Mouse (Mus musculus): Measurements from ENCODE around the gene Fndc3b. TPM values are rescaled to one million over a fixed set of nuclear protein-coding genes. Genes with fewer than 3 reads are reported as not detected.
A peak's percentile ranks its signal among the peaks of the same experiment; 100 is the strongest.

Fndc3b gene
- polyA plus RNA-seq, 1 experiment from 2014 or later: 14.6 TPM

DNA sequence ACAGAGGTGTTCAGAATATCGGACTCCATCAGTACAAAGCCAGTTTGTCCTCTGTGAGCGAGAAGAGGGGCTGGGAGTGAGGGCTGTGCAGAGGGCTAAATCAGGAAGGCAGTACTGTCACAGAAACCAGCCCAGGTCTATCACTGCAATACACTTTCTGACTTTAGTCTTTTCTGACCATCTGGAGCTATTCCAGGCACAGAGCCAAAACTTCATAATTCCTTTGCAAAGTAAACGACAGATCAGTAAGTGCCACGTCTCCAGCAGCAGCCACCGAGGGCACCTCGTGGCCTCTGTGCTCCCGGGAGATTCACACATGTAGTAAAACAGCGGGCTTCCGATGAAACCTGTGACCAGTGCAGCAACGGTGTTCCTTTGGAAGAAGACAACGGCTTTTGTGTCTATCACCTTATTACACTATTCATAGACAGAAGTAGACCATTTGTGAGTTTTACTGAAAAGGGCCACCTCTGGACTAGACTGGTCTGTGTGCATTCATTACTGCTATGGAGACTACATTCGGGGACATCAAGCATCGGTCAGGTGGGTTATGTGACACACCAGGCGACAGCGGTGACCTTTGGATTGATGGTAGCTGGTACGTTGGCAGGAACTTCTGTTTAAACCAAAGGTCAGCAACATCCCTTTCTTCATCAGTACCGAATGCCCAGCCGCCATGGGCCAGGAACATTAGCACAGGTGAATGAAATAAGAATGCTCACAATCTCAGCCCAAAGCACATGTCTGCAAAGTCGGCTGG is 24.2 kb downstream of the Fndc3b start:
- Histone ChIP-seq H3K4me3 (no peak overlapping the region), H3K9ac (replicated peaks) (no peak overlapping the region), H3K4me2 (replicated peaks) (no peak overlapping the region), H3K36me3 (no peaks in the 10 kb centered on the region), H3K27ac (replicated peaks) (no peak overlapping the region), H3K4me1 (no peaks in the 10 kb centered on the region), H3K27me3 (no peaks in the 10 kb centered on the region), H3K9me3 (no peaks in the 10 kb centered on the region)
- 87% methylated on average over 19 of the region's 19 CpGs for WGBS
- no peak for ATAC-seq (ENCODE audit: low FRiP score, low read depth)

DNA sequence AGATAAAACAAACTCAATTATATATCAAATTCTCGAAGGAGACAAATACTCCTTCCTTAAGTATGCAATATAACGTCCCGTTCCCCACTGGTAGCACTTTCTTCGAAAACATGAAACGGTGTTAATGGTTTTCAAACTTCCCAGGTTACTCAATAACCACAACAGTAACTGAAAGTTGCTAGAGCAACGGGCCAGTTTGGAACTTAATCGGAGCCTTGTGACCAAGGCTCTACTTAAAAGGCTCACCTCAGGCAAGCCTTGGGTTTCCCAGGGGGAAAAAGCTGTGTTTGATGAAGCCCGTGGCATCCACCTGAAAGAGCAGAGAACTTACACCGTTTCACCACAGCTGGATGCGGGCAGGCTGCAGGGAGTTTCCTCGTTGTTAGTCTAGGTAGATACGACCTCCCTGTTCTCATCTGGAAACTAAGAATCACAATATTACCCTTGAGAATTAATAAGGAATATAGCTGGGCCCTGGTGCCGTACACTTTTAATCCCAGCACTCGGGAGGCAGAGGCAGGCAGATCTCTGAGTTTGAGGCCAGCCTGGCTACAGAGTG is 25.4 kb downstream of the Fndc3b start:
- Histone ChIP-seq H3K9me3 (no peaks in the 10 kb centered on the region), H3K9ac (replicated peaks) (no peak overlapping the region), H3K4me1 (no peaks in the 10 kb centered on the region), H3K27me3 (no peaks in the 10 kb centered on the region), H3K36me3 (no peaks in the 10 kb centered on the region), H3K27ac (replicated peaks) (no peak overlapping the region), H3K4me2 (replicated peaks) (no peak overlapping the region), H3K4me3 (no peak overlapping the region)
- 89% methylated on average over 14 of the region's 14 CpGs for WGBS
- ATAC-seq (ENCODE audit: low FRiP score, low read depth): no peak

DNA sequence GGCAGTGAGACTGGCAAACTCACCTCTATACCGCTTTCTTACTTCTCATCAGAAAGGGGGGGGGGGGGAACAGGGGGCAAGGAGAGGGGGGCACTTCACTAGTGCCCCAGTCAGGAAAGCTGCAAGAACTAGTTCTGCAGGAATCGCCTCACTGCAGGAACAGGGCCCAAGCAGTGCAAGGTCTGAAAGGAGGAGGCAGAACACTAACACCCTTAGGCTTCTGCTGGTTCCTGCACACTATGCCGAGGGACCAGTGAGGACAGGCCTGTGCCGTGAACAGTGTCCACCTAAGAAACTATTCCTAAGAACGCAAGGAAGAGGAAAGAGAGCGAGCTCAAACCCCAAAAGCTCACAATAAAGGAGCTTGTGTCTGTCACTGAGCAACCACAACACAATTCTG is 26.0 kb downstream of the Fndc3b start:
- H3K27me3 ChIP-seq: no peaks in the 10 kb centered on the region
- no peak overlapping the region for H3K9ac ChIP-seq (replicated peaks)
- H3K27ac ChIP-seq (replicated peaks): no peak overlapping the region
- H3K4me1 ChIP-seq: no peaks in the 10 kb centered on the region
- H3K4me3 ChIP-seq: no peak overlapping the region
- WGBS: 81% methylated on average over 6 of the region's 6 CpGs
- H3K36me3 ChIP-seq: no peaks in the 10 kb centered on the region
- H3K9me3 ChIP-seq: no peaks in the 10 kb centered on the region
- no peak overlapping the region for H3K4me2 ChIP-seq (replicated peaks)
- ATAC-seq (ENCODE audit: low FRiP score, low read depth): no peak

DNA sequence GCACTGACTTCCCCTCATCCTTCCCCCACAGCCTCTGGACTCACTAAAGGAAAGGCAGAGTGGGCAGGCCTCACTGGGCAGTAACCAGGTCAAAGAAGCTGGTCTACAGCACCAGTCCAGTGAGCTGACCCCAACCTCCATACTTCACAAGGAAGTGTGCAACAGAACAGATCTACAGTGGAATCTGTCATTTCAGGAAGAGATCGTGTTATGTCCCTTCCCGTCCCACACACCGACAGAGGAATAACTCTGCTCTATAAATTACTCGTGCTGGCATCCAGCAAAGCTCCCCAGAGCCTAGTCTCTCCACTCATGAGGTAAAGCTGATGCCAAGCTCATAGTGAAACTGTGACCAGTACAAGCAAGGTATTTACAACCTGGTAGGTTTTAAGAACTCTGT is 27.7 kb downstream of the Fndc3b start:
- H3K4me1 ChIP-seq: no peaks in the 10 kb centered on the region
- H3K27me3 ChIP-seq: no peaks in the 10 kb centered on the region
- no peak overlapping the region for H3K9ac ChIP-seq (replicated peaks)
- no peaks in the 10 kb centered on the region for H3K36me3 ChIP-seq
- H3K4me3 ChIP-seq: no peak overlapping the region
- no peak overlapping the region for H3K27ac ChIP-seq (replicated peaks)
- H3K4me2 ChIP-seq (replicated peaks): no peak overlapping the region
- no peak for ATAC-seq (ENCODE audit: low FRiP score, low read depth)
- 90% methylated on average over 4 of the region's 4 CpGs for WGBS
- H3K9me3 ChIP-seq: no peaks in the 10 kb centered on the region

DNA sequence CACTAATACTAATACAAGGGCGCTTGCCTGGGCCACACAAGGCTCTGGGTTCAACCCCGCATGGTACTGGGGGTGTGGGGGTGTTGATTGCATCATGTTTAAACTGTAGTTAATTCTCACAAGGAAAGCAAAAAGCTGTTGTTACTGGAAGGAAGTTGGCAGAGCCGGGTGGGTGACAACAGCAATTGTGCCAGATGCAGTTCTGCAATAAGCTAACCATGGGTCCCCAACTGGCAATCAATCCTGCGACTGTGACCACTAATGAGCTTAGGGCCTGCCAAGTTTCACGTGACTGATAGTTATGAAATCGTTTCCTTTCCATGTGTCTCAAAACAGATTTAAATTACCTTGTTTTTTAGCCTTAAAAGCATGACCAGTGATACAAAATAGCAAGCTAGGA is 33.5 kb downstream of the Fndc3b start:
- no peak for ATAC-seq (ENCODE audit: low FRiP score, low read depth)
- Histone ChIP-seq H3K27me3 (no peaks in the 10 kb centered on the region), H3K4me2 (replicated peaks) (no peak overlapping the region), H3K9ac (replicated peaks) (no peak overlapping the region), H3K27ac (replicated peaks) (no peak overlapping the region), H3K4me3 (no peak overlapping the region), H3K4me1 (peaks cover 2% of the 10 kb centered on the region; the same call in 1 of the 2 replicates), H3K36me3 (no peaks in the 10 kb centered on the region), H3K9me3 (no peaks in the 10 kb centered on the region)
- WGBS: 80% methylated on average over 6 of the region's 6 CpGs

DNA sequence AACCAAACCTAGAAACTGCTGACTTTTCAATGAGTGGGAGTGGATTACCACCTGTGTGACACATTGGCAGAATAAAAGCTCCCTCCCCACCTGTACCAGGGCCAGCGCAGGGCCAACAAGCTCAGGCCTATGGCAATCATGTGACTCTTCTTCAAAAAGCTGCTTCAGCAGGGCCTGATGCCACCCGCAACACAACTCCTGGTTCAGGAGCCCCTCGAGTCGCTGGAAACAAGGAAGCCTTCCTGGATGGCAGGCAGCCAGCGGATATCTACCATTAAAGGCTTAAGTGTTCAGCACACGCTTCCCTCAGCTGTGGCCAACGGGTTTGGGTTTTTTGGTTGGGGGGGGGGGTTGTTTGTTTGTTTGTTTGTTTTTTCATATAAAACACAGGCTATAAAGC is 37.4 kb downstream of the Fndc3b start:
- H3K27me3 ChIP-seq: no peaks in the 10 kb centered on the region
- no peak overlapping the region for H3K4me3 ChIP-seq
- no peak for ATAC-seq (ENCODE audit: low FRiP score, low read depth)
- no peaks in the 10 kb centered on the region for H3K36me3 ChIP-seq
- 90% methylated on average over 7 of the region's 7 CpGs for WGBS
- no peaks in the 10 kb centered on the region for H3K9me3 ChIP-seq
- no peak overlapping the region for H3K4me2 ChIP-seq (replicated peaks)
- H3K27ac ChIP-seq (replicated peaks): no peak overlapping the region
- H3K9ac ChIP-seq (replicated peaks): no peak overlapping the region
- peaks cover 8% of the 10 kb centered on the region; the same call in 1 of the 2 replicates for H3K4me1 ChIP-seq

DNA sequence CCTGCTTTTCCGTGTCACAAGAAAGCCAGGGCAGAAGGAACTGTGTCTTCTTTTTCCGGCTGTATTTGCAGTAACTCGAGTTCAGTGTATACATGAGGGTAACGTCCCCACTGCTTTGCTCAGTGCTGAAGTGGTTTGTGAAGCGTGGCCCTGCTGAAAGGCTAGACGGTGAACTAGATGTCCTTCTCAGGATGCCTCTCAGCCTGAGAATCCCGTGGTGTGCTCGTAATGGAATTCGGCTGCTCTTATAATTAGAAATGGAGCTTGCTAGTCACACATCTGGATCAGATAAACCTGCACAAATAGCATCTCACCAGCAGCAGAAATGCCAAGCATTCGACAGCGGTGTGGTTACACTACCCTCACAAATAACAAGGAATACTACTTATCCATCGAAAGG is 40.7 kb downstream of the Fndc3b start:
- Histone ChIP-seq H3K27ac (replicated peaks) (no peak overlapping the region), H3K36me3 (no peaks in the 10 kb centered on the region), H3K9me3 (no peaks in the 10 kb centered on the region), H3K27me3 (no peaks in the 10 kb centered on the region), H3K9ac (replicated peaks) (no peak overlapping the region), H3K4me1 (peaks cover 8% of the 10 kb centered on the region; the same call in 1 of the 2 replicates), H3K4me2 (replicated peaks) (no peak overlapping the region), H3K4me3 (no peak overlapping the region)
- 76% methylated on average over 12 of the region's 12 CpGs for WGBS
- no peak for ATAC-seq (ENCODE audit: low FRiP score, low read depth)

DNA sequence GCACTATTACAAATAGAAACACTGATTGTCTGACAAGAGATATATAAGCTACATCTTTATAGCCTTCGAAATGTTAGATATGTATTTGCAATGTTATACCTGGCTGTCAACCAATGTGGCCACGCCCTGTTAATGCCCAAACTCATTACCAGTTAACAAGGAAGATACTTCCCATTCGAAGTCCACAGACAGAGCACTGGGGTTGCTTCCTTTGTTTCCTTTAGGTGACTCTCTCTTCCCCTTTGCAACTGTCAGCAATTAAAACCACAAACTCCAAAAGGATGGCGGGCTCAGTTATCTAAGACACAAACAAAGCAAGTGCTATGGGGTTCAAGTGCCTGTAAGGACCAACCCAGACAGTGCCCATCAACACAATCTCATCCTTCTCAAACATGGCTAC is 43.8 kb downstream of the Fndc3b start:
- Histone ChIP-seq H3K27me3 (no peaks in the 10 kb centered on the region), H3K9ac (replicated peaks) (no peak overlapping the region), H3K4me3 (no peak overlapping the region), H3K27ac (replicated peaks) (no peak overlapping the region), H3K4me1 (peaks cover 6% of the 10 kb centered on the region; the same call in 1 of the 2 replicates), H3K9me3 (no peaks in the 10 kb centered on the region), H3K36me3 (no peaks in the 10 kb centered on the region), H3K4me2 (replicated peaks) (no peak overlapping the region)
- no peak for ATAC-seq (ENCODE audit: low FRiP score, low read depth)
- 84% methylated on average over 4 of the region's 4 CpGs for WGBS

DNA sequence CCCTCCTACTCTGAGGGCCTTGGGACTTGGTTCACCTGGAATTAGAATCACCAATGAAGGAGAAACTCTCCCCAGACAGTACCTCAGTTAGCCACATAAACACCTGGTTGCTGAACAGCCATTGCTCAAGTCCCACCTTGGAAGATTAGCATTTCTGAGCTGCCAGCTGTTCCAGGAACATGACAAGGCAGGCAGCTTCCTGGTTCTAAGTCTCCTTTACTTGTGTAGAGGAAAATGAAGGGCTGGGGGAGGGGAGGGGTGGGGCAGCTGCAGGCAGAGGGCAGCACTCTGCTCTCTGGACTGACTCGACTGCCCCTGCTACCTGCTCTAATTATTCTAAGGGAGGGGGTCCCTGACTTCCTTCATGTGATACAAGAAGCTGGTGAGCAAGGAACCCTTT is 45.8 kb downstream of the Fndc3b start:
- H3K9ac ChIP-seq (replicated peaks): no peak overlapping the region
- 17% methylated on average over 1 of the region's 1 CpGs for WGBS
- H3K4me1 ChIP-seq: no peaks in the 10 kb centered on the region
- no peak overlapping the region for H3K4me3 ChIP-seq
- ATAC-seq (ENCODE audit: low FRiP score, low read depth): no peak
- H3K36me3 ChIP-seq: no peaks in the 10 kb centered on the region
- H3K27me3 ChIP-seq: no peaks in the 10 kb centered on the region
- no peaks in the 10 kb centered on the region for H3K9me3 ChIP-seq
- H3K4me2 ChIP-seq (replicated peaks): no peak overlapping the region
- no peak overlapping the region for H3K27ac ChIP-seq (replicated peaks)

DNA sequence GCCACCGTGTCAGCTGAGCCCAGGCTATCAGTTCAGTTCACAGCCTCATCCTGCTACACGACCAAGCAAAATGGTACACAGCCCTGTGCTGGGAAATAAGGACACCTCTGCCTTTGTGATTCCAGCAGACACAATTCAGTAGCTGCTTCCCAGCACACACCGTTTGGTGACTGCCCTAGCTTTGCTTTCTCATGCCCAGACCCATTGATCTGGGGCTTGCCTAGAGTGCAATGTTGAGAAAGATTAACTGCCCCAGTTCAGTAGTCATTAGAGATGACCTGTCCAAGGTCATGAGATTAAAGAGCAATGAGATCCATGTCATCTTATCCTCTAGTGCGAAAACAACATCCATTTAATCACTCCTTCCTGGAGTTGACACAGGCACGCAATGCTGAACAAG is 47.9 kb downstream of the Fndc3b start:
- no peak for ATAC-seq (ENCODE audit: low FRiP score, low read depth)
- 72% methylated on average over 5 of the region's 5 CpGs for WGBS
- no peaks in the 10 kb centered on the region for H3K36me3 ChIP-seq

DNA sequence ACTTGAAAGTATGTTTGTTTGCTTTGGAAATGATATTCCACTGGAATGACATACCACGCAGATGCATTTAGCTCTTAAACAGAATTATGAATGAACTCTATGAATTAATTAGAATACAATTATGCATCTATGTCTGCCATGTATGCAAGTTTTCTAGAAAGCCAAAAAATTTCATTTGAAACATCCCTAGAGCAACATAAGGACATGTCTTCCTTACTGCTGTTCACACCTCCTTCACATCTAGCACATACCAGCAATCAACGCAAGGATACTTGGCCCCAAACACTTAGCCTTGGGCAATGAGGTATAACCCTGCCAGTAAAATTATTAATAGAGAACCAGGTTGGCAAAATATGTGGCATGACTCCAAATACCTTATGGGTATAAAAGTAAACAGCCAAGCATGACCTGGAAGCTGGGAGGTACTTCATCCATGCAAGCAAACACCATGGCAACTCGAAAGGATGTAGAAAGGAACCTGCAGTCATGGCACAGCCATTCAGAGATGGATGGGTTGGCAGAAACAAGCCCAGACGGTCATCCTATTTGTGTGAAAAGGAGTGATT is 52.8 kb downstream of the Fndc3b start:
- ATAC-seq (ENCODE audit: low FRiP score, low read depth): no peak
- H3K9me3 ChIP-seq: no peaks in the 10 kb centered on the region
- H3K27me3 ChIP-seq: no peaks in the 10 kb centered on the region
- H3K4me2 ChIP-seq (replicated peaks): no peak overlapping the region
- H3K4me1 ChIP-seq: peaks cover 5% of the 10 kb centered on the region; the same call in 1 of the 2 replicates
- no peak overlapping the region for H3K27ac ChIP-seq (replicated peaks)
- no peaks in the 10 kb centered on the region for H3K36me3 ChIP-seq
- H3K4me3 ChIP-seq: no peak overlapping the region
- H3K9ac ChIP-seq (replicated peaks): no peak overlapping the region
- 88% methylated on average over 4 of the region's 4 CpGs for WGBS

More for the DNA sequence above, 47.9 kb downstream of the Fndc3b start:
- no peaks in the 10 kb centered on the region for H3K4me1 ChIP-seq
- no peak overlapping the region for H3K9ac ChIP-seq (replicated peaks)
- H3K4me3 ChIP-seq: no peak overlapping the region
- H3K9me3 ChIP-seq: no peaks in the 10 kb centered on the region
- no peak overlapping the region for H3K27ac ChIP-seq (replicated peaks)
- no peaks in the 10 kb centered on the region for H3K27me3 ChIP-seq
- H3K4me2 ChIP-seq (replicated peaks): no peak overlapping the region

DNA sequence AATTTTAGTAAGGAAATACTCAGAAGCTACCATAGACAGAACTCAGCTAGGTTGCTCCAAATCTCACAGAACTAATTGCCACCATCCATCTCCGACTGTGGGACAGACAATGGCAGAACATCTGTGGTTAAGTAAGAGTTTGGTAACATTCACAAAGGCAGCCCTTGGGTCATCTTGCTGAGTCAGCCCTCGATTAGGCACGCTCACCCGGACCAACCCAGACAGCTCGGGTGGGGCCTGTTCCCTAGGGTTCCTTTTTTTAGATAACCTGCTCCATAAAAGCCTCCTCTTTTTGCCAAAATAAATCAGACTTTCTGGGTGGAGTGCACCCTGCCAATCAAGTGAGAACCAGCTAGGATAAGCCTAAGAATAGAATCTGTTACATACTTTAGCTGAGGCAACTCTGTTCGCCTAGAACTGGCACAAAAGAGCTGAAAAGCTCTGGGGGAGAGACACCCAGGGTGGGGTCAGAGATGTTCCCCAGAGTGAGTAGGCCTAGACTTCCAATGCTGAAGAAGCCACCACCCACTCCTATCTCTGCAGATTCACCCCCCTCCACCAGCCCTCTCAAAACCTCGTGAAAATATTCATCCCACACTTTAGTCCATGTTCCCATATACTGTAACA is 54.2 kb downstream of the Fndc3b start:
- Histone ChIP-seq H3K4me2 (replicated peaks) (no peak overlapping the region), H3K9me3 (no peaks in the 10 kb centered on the region), H3K36me3 (no peaks in the 10 kb centered on the region), H3K27me3 (no peaks in the 10 kb centered on the region), H3K4me3 (no peak overlapping the region), H3K4me1 (peaks cover 5% of the 10 kb centered on the region; the same call in 1 of the 2 replicates), H3K9ac (replicated peaks) (no peak overlapping the region), H3K27ac (replicated peaks) (no peak overlapping the region)
- ATAC-seq (ENCODE audit: low FRiP score, low read depth): 0 out of 2 replicates have a peak, but pooled peaks have one; percentile 47
- 58% methylated on average over 7 of the region's 7 CpGs for WGBS

All from midbrain, embryonic 12.5 days (tissue).